Mouse (Mus musculus) cerebellum, adult (tissue): ENCODE measurements around the gene Nfxl1.
"Not testable (repeated sequence)": the region's sequence is repeated elsewhere in the genome, so short reads cannot be mapped to it uniquely, and the experiment has no call there.

ENCODE experiments used
- ATAC-seq: cut with Nextera tagmentation; 2 replicates; pipeline ENCODE4 v1.9.2; 2017; ENCODE audit warnings: mild to moderate bottlenecking, moderate library complexity, mixed read lengths; ENCODE audit not compliant: insufficient number of reproducible peaks, low FRiP score, low TSS enrichment

Gene Nfxl1

DNA sequence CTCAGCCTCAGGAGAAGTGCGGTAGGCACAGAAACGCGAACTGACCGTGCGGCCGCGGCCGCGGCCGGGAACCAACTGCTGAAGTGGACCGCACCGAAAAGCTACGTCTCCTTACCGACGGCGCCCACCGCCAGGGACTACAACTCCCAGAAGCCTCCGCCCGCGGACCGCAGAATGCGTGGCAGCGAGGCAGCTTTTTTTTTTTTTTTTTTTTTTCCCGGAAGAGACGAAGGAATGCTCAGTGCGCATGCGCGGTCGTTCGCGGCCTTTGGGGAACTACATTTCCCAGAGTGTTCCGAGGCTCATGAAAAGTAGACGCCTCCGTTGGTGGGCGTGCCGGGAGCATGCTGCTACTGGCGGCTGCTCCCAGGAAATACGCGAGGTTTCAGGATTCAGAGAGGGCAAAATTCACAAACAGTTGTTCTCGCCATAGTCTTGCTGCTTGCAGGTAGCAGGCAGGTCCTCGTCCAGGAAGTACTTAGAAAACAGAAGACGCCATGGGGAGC, at the start of gene Nfxl1:
Gene Nfxl1, minus strand, starts transcription at position 141 of the 506 bp plus-strand sequence.
- peak; percentile 95 for ATAC-seq

DNA sequence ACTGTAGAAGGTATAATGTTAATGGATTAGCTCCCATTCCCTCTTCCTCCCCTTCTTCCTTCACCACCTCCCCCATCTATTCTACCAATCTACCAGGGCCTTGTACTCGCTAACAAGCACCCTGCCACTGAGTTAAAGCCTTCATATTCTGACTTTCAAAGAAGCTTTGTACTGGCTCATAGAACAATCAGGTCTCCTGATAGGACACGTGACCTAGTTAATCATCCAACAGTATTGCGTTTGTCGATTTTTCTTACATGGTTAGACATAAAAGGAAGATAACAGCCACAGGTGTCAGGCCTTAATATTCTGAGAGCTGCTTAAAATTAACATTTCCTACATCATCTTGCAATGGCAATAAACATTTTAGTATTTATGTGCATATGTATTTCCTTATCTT, 43.7 kb upstream of the Nfxl1 start:
- ATAC-seq = no peak

DNA sequence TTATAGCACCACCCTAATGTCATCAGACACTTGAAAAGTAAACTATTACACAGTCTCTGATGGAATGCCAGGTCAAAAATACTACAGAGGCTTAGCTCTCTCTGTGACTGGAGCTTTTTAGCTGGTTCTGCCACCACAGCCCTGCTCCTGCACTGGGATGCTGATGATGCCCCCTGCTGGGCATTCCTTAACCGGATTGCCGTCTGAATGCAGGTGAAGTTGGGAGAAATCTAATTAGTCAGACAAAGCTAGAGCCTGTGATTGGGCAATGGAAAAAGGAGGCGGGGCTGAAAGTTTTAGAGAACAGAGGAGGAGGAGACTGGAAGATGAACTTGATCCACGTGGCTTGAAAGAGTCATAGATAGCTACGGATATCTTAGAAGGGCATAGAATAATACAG, 41.5 kb upstream of the Nfxl1 start:
- no peak for ATAC-seq

DNA sequence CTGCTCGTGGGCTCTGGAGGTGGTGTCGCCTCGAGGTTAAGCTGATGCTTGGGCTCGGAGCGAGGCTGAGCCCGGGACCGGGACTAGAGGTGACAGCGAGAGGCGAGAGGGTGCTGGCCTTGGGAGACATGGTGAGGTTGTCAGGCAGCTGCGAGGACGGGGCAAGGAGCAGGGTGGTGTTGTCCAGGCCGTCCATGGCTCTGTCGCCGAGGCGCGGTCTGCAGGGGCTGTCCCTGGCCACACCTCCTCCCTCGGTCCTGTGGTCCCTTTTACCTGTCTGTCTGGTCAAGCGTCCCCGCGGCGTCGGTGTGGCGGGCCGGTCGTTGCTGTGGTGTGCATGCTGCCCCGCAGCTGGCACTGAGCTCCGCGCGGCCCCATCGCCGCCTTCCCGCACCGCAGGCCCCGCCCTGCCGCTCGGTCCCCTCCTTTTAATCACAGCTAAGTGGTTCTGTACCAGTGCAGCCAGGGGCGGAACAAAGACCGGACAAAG, 27.8 kb upstream of the Nfxl1 start, which contains the start of gene Gm5868:
Gene Gm5868, minus strand, starts transcription at position 360 of the 490 bp plus-strand sequence.
- peak; percentile 31; the same call in 1 of the 2 replicates for ATAC-seq

DNA sequence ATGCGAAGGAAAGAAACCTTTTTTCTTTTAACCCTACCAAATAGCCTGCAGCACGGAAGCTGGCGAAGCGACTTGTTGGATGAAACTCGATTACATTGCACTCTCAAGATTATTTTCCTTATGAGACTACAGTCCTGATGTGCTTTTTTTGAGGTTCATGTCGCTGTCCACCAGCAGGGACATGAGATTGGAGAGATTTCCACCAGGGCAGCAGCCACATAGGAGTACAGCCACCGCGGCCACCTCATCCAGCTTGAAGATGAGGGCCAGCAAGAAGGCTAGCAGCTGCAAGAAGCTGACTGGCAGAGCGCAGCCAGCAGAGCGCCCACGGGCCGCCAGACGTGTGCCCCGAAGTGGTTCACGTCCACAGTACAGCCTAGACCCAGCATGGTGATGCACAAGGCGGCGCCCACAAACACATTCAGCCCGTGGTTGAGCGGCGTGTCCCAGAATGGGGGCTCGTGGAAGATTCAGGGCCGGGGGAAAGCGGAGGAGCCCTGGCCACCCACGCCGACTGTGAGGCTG, 27.2 kb upstream of the Nfxl1 start:
- ATAC-seq = not testable (repeated sequence)

DNA sequence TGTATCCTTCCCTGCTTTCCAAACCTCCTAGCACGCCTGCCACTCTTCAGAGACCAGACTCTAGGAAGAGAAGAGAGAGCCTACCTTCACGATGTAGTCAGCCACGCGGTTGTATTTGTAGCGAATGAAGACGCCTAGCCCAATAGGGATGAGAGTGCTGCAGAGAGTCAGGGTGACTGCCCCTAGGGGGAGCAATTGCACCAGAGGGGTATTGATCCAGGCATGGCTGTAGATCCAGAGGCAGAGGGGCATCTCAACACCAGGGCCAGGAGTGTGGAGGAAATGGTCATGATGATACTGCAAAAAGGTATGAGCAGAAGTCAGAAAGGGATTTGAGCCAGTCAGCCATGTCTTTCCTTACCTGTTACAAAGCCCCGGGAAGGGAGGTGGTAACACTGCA, 26.6 kb upstream of the Nfxl1 start:
- ATAC-seq = not testable (repeated sequence)

DNA sequence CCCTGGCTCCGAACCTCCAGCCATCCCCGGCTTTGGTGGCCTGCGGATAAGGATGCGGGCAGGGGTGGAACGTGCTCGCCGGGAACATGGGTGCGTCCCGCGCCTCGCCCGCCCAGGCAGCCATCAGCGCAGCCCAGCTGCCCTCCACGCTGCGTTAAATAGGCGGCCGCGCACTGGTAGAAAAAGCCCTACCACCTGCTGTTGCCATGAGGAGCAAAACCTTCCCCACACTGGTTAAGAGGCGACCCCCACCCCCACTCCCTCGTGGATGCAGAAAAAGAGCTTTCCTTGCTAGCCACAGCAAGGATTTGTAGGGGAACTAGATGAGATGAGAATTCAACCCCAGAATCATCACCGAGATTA, 21.5 kb upstream of the Nfxl1 start, which contains the start of gene Zar1:
Gene Zar1, minus strand, starts transcription at position 285 of the 363 bp plus-strand sequence.
- ATAC-seq = not testable (repeated sequence)

DNA sequence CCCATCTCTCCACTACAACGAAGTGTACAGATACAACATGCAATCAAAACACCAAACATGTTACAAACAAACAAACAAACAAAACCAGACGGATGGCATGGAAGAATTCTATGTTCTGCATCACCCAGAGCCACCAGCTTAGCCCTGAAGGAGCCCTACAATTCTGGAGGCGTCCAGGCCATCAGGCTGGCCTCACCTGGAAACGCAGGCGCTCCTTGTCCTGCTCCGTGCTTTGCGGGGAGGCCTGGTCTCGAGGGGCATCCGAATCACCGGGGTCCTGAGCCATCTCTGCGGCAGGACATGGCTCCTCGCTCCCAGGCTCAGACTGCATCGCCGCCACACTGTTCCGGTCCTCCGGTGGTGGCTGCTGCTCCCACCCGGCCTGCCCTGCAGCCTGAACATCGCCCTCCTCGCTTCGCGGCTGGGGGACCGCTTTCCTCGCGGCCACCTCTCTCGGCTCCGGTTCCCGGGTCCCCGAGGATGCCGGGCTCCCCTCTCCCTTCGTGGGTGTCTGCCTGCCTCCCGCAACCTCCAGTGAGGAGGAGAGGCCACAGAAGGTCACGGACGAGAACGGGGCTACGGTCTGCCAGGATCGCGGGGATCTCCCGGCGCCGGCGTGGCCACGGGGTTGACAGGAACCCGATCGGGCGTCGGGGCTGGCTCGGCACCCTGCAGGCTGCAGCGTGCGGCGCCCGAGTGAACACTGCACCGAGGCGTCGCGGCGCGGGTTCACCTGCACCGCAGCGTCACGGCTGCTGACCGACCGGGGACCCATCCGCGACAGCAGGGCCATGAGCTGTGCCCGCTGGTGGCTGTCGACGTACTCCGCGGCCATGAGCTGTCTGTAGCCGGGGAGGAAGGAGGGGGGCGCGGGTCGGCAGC, 20.8 kb upstream of the Nfxl1 start:
- peak; percentile 47; the same call in 1 of the 2 replicates for ATAC-seq

DNA sequence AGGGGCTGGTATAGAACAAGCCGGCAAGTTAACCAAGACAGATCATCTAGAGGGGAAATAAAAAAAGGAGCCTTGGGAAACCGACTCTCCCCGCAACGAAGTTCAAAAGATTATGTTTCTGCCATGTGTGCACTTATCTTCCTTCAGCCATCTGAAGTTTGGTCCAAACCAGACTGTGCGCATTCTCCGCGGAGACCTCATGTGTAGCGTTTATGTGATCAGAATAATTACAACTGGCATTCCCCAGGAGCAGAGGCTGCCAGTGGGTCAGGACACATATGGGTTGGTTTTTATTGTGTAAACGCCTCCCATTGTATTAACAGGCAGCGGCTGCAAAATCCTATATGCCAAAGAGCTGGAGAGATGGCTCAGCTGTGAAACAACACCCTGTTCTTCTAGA, 20.1 kb upstream of the Nfxl1 start:
- not testable (repeated sequence) for ATAC-seq

DNA sequence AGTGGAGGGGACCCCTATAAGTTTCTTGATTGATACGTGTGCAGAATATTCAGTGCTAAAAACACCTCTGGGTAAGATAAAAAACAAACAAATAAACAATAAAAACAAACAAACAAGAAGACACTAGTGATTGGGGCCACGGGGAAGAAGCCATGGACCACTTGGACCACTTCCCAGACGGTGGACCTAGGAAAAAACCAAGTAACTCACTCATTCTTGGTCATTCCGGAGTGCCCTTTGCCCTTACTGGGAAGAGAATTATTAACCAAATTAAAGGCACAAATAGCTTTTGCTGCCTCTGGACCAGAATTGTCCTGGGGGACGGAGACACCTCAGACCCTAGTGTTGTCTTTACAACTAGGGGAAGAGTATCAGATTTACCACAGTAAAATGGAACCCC, 6.1 kb upstream of the Nfxl1 start:
- ATAC-seq = no peak

DNA sequence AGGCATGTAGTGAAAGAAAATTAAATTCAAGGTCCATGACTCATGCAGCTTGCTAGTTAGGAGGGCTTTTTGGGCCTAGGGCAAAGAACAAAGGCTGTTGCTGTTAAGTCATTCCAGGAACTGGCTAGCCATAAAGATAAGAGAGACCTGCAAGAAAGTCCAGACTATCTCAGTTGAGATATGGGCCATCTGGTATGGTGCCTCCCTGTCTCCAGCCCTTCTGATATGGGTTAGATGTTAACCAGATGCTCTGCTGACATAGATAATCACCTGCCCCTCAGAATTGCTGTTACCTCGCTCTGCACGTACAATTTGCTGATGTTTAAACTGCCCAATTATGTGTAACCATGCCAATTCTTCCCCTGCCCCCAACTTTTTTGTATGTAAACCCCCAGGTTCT, 3.7 kb upstream of the Nfxl1 start:
- not testable (repeated sequence) for ATAC-seq

DNA sequence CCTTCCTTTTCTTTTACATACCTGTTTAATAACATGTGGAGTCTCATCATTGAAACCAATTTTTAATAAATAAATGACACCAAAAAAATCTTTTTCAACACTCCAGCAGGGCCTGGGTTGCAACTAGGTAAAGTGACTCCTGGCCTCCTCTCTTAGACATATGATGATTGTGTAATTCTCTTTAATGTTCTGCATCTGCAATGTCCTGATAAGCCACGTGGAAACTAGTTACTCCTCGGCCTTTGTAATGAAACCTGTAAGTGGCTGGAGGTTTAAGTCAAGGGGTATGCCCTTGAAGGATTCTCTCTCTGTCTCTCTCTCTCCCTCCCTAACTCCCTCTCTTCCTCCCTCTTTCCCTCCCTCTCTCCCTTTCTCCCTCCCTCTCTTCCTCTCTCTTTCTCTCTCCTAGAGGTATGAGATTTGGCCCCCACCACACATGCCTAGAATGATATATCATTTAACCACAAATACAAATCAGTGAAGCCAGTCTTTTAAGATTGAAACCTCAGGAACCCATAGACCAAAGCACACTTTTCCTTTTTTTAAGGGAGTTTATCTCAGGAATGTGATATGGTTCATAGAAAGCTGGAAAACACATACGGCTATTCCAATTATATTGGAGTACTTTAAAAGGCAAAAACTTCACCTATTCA, 1.6 kb upstream of the Nfxl1 start:
- ATAC-seq = no peak

DNA sequence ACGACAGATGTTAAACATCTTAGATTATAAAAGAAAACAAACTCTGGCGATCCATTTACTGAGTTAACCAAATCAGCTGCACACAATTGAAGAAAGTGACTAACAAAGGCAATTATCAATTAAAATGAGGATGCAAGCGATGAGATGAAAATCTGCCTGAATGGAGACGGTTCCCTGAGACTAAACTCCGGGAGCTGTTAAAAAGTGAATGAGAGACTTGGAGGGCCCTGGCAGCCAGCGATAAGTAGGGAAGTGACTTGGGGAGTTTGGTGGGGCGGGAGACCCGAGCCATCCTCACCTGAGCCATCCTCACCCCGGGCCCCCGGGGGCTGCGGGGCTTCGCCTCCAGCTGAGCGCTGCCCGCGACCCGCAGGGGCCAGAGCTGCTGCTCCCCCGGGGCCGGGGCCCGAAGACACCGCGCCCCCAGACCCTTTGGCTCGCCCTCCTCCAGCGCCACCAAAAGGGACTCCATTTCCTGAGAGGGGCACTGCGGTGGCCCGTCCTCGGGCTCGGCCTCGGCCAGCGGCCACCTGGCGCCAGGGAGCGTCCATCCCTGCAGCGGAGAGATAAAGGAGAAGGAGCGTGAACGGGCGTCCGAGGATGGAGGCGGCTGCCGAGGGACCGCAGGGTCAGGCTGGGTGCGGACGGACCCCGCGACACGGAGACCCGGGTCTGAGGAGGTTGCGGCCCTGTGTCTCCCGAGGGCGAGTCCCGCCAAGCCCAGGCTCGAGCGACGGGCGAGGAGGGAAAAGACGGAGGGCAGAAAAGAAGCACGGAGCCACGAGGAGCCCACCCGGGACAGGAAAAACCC, 563 bp downstream of the Nfxl1 start:
- peak; percentile 64; the same call in 1 of the 2 replicates for ATAC-seq

DNA sequence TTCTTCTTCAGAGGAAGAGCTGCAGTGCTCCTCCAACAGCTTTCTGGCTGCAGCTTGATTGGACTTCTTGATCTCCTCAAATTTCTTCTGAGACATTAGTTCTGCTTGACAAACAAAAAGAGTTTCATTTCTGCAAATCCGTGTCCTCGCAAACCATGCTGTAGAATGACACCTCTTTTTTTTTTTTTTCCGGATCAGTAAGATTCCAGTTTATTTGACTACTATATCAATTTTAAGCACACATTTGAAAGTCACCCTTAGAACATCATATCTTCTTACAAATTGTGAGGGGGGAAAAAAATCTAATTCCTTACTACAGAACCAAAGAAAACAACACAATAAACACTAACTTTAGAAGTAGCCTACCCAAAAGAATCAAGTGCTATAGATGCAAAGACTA, 3.2 kb downstream of the Nfxl1 start:
- ATAC-seq = no peak

DNA sequence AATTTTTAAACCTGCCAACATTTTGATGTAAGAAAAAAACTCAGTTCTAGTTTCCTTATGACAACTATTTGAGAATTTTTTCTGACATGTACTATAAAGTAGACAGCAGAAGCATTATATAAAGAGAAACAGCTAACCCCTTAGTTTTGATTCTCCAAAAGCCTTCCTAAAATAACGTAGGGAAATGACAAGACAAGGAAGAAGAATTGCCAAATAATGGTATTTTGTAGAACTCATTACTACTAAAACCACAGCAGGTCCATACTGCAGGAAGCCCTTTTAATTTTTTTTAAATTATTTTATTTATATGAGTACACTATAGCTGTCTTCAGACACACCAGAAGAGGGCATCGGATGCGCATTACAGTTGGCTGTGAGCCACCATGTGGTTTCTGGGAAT, 8.3 kb downstream of the Nfxl1 start:
- no peak for ATAC-seq

DNA sequence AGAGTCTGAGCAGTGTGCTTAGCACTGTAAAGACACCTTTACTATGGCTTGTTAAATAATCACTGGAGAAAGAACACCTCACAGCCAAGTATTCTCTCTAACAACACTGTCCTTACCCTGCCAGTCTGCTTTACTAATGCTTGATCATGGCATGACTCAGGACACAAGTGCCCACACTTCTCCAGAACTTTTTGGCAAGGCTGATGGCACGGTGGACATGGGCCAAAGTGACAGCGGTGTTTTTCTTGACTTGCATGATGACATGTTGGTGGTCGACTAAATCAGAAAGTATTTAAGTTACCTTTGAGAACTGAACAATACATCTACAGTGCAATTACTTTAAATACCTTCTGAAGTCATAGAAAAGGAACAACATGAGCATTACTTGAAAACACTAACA, 30.6 kb downstream of the Nfxl1 start:
- ATAC-seq = no peak

DNA sequence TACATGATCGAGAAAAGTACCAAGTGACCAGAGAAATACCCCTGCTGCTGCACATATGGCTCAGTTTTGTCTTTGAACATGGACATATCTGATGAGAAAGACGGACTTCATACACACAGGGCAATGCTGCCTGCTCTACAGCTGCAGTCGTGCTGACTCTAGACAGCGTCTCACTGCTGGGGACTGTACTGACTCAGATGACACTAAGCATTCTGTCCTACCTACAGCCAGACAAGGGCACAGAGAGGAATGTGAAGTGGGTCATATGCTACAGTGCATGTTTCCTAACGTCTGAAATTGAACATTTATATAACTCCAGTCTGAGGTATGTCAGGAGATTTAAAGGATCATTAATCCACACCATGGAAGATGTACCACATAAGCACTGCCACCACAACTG, 45.7 kb downstream of the Nfxl1 start:
- no peak for ATAC-seq

DNA sequence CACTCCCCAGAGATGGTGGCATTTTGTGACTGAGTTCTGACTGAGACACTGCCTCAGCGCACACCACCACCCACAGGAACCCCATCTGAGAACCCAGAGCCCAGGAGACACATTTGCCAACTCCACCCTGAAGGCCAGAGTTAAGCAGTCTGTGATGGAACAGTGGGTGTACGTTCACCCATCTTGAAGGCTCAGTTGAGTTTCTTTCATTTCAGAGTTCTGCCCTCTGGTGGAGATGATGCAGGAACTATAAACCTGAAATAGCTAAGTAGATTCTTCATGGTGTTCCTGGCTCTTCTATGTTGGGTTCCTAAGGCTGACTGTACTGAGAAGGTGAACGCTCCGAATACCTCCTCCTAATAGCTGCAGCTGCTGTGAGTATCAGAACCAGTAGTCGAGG, 53.7 kb downstream of the Nfxl1 start:
- ATAC-seq = 0 out of 2 replicates have a peak, but pooled peaks have one; percentile 36

DNA sequence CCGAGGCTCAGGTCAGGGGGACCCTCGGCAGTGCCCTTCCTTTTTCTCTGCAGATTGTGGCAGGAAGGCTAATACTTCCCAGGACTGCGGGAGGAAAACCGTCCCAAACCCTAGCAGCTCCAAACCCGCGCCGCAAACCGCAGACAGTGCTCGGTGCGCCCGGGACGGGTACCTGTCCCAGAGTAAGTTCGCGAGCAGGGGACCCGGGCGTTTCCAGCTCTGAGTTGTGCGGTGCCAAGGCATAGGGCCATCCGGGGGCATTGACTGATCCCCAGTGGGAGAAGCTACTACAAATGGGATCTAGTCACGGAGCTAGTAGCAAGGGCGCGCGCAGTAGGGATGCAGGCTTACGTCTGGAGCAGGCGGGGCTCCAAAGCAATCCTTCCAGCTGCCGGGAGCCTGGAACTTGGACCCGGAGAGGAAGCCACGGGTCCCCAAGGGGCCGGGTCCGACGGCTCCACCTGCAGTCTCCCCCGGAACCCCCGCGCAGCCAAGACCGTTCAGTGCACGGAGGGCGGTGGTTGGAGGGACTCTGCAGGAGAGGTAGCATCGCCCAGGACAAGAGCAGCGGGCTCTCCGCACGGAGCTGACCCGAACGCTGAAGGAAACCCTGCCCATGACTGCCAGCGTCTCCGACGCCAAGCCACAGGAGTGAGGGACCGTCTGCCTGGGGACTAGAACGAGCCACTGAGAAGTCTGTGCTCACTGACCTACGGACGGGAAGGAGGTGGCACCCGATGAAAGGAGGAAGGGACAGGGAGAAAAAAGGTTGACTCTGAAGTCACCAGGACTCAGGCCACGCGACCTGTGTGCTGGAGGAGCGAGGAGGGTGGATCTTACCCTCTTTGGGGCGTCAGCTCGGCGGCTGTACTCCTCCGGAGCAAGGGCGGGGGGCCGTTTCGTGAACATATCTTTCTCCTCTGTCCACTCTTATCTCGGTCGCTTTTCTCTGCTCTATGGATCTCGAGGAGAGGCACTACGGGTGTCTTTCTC, 55.7 kb downstream of the Nfxl1 start, which contains the start of gene Corin:
Gene Corin, minus strand, starts transcription at position 943 of the 993 bp plus-strand sequence.
- 0 out of 2 replicates have a peak, but pooled peaks have one; percentile 32 for ATAC-seq
